Mouse (Mus musculus): ENCODE results near the gene Dll1.

DNA sequence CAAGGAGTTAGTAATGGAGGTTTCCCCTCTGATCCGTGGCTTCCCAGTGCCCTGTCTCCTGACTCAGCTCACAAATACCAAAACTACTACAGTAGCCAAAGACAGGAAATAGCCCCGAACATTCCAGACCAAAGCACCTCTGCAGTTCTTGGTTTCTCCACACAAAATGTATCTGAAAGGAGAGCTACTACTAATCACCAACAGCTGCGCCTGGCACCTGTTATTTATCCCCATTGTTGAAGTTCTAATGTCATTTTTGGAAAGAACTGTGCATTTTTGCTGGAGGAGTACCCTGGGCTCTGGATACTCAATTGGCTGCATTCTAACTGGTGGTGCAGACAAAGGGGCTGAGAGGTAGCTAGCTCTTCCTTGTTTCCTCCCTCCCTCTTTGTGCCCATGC lies 19.6 kb downstream of the Dll1 start:
- no peak for TF ChIP-seq POLR2A (IDR thresholded peaks at IDR 0.05; ENCODE audit: extremely low read depth, insufficient read depth, low read length)
- no peak for TF ChIP-seq CTCF (IDR thresholded peaks at IDR 0.05; ENCODE audit: extremely low read depth, insufficient read depth, low read length)
